11 mouse cellular contexts compared by ENCODE assay signal in the genomic region with DNA sequence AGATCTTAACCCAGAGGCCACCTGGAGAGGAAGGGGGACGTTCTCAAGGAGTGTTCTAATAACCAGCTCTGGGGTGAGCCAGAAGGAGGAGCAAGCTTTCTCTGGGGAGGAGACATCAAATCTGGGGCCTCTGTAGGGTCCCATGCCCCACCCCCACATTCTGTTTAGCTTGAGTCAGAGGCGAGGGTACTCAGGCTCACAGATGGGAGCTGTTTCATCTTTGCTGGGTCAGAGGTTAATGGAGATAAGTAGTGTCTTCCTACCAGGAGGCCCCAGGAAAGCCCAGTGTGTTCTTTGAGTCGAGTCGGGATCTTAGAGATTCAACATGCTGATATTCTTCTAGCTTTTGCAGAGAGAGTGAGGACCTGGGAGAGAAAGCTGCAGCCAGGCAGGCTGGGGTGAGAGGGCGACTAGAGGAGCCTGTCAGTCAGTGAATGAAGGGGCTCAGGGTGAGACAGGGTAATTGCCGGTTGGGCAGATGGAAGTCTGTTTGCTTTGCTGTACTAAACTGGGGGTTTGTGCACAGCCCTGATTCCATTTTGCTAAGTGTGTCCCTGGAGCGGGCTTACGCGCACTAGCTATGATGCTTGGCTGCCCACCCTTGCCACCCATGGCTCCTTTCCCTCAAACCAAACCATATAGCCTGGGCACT.
DNase-seq lines count a peak whose midpoint lies in the region; ATAC-seq and TF ChIP-seq lines count a peak whose summit lies in the region.
"Had no signal": no experiment of that assay in that cellular context is flagged by ENCODE, and none has a peak within 500 bp of the region (broad histone marks: within the 10 kb centered on the region; RNA-seq: fewer than 3 reads in every experiment).

No protein-coding gene starts in this region.

- peak; percentile 73 for ATAC-seq in kidney, embryonic 14.5 days (ENCODE audit: low FRiP score, low TSS enrichment)
- ATAC-seq: lung, postnatal 0 days had no signal

- H3K27ac ChIP-seq in kidney, embryonic 14.5 days (ENCODE audit: low read depth, low read length), result peak overlapping the region; percentile 32; the same call in 1 of the 2 replicates
- H3K27ac ChIP-seq in kidney, adult 2 months (ENCODE audit: insufficient read depth, low read depth, low read length), result no peak overlapping the region
- H3K27ac ChIP-seq in forebrain, embryonic 10.5 days, result peak overlapping the region; percentile 60
- H3K27ac ChIP-seq: limb, embryonic 15.5 days had no signal

- no peak for TF ChIP-seq CTCF in kidney, adult 2 months (conservative IDR thresholded peaks at IDR 0.05; ENCODE audit: insufficient read depth, insufficient read length, low read depth, low read length)

- no peak for TF ChIP-seq POLR2A in kidney, adult 2 months (IDR thresholded peaks at IDR 0.05; ENCODE audit: low read depth, low read length)

- H3K36me3 ChIP-seq in kidney, embryonic 14.5 days (ENCODE audit: control insufficient read depth, insufficient read depth, low read length), result no peaks in the 10 kb centered on the region
- H3K36me3 ChIP-seq in kidney, adult 2 months (ENCODE audit: control insufficient read depth, insufficient read depth, low read length), result no peaks in the 10 kb centered on the region
- H3K36me3 ChIP-seq in forebrain, embryonic 10.5 days (replicated peaks), result no peaks in the 10 kb centered on the region
- H3K36me3 ChIP-seq: limb, embryonic 15.5 days had no signal

- no peak overlapping the region for H3K9ac ChIP-seq in kidney, embryonic 14.5 days (ENCODE audit: low read depth, low read length)
- H3K9ac ChIP-seq: limb, embryonic 15.5 days had no signal

- H3K27me3 ChIP-seq in kidney, embryonic 14.5 days (ENCODE audit: control insufficient read depth, insufficient read depth, low read length), result no peaks in the 10 kb centered on the region
- no peaks in the 10 kb centered on the region for H3K27me3 ChIP-seq in kidney, adult 2 months (replicated peaks; ENCODE audit: control insufficient read depth, insufficient read depth, low read length)
- H3K27me3 ChIP-seq in forebrain, embryonic 10.5 days (ENCODE audit: poor library complexity, severe bottlenecking), result peaks cover 34% of the 10 kb centered on the region

- peaks cover 29% of the 10 kb centered on the region for H3K4me1 ChIP-seq in kidney, embryonic 14.5 days (ENCODE audit: control insufficient read depth, insufficient read depth, low read length)
- no peaks in the 10 kb centered on the region; the same call in none of the 2 replicates for H3K4me1 ChIP-seq in kidney, adult 2 months (ENCODE audit: control insufficient read depth, insufficient read depth, low read length)
- peaks cover 53% of the 10 kb centered on the region for H3K4me1 ChIP-seq in forebrain, embryonic 10.5 days

- no peak overlapping the region for H3K4me3 ChIP-seq in kidney, embryonic 14.5 days (ENCODE audit: low read length)
- no peak overlapping the region for H3K4me3 ChIP-seq in kidney, adult 2 months (ENCODE audit: insufficient read depth, low read depth, low read length)
- H3K4me3 ChIP-seq in forebrain, embryonic 10.5 days, result no peak overlapping the region
- H3K4me3 ChIP-seq: limb, embryonic 15.5 days had no signal

- WGBS in kidney, embryonic 14.5 days, result 14% methylated on average over 9 of the region's 9 CpGs
- 59% methylated on average over 9 of the region's 9 CpGs for WGBS in kidney, adult 2 months
- 33% methylated on average over 9 of the region's 9 CpGs for WGBS in forebrain, embryonic 10.5 days

- H3K4me2 ChIP-seq in kidney, embryonic 14.5 days (replicated peaks; ENCODE audit: low read depth, low read length), result no peak overlapping the region
- H3K4me2 ChIP-seq: limb, embryonic 15.5 days had no signal

- no peaks in the 10 kb centered on the region for H3K9me3 ChIP-seq in kidney, embryonic 14.5 days (ENCODE audit: control insufficient read depth, low read length)
- H3K9me3 ChIP-seq in forebrain, embryonic 10.5 days, result no peaks in the 10 kb centered on the region
- H3K9me3 ChIP-seq: limb, embryonic 15.5 days had no signal

- DNase-seq in kidney, adult 2 months, result no peak
- DNase-seq in embryo, embryonic 10 days (ENCODE audit: low spot score), result peak; percentile 84
- DNase-seq in forebrain, embryonic 10.5 days (ENCODE audit: extremely low spot score, low spot score), result no peak
- peak; percentile 82 for DNase-seq in mesoderm, embryonic 11.5 days (ENCODE audit: low read depth, low spot score)
- DNase-seq in spleen, adult 18-20 months, result no peak
- DNase-seq in thymus, postnatal 14 days, result no peak
- no peak for DNase-seq in Muller cell, postnatal 12 days (ENCODE audit: inconsistent ontology term)
- DNase-seq: gastrocnemius, postnatal 25 days had no signal

Comparison
In these comparisons a context has a peak if more than half of its experiments do, and no peak if none do; other contexts are left out.
1. DNase-seq: peak in embryo, embryonic 10 days (single experiment) and mesoderm, embryonic 11.5 days (single experiment); none in kidney, adult 2 months (single experiment), forebrain, embryonic 10.5 days (single experiment), spleen, adult 18-20 months (0 of 2), thymus, postnatal 14 days (single experiment) and Muller cell, postnatal 12 days (single experiment).